Mouse (Mus musculus) liver, postnatal 0 days (tissue): ENCODE results near the gene Ubqln4.

Experiments
- CTCF ChIP-seq: sonication (generic); IDR thresholded peaks from 2 replicates; pipeline ENCODE4 v1.5.1; 2016; ENCODE audit warnings: antibody characterized with exemption, low read depth
- EP300 ChIP-seq: IDR thresholded peaks from 2 replicates; pipeline ENCODE4 v1.6.1; 2016; ENCODE audit warnings: antibody characterized with exemption, low read depth, mild to moderate bottlenecking

GRCm38 (mm10) chr3:88616951-88617500 lies 63.5 kb downstream of the Ubqln4 start:
- TF ChIP-seq CTCF: no peak
- no peak for TF ChIP-seq EP300
